Mouse (Mus musculus) large intestine, adult 2 months (tissue): Measurements from ENCODE around the gene Glyctk. TPM values are rescaled to one million over a fixed set of nuclear protein-coding genes. Genes with fewer than 3 reads are reported as not detected.

ENCODE experiments used
- DNase-seq: peaks from one replicate; pipeline ENCODE4 v3.0.0-alpha.2; 2012; ENCODE audit warnings: low read depth, low spot score
- WGBS: fragments of 180-500 bp; shearing (Covaris S2); methylation state at CpG from one replicate; pipeline ENCODE4 v1.1.7; 2018; 5-methylcytosine and 5-hydroxymethylcytosine counted together
- polyA plus RNA-seq: library from polyadenylated mRNA; depleted of rRNA; stranded (reverse); fragments of >200 nt; gene quantifications from 2 replicates; pipeline ENCODE4 v1.2.3, GENCODE M21; 2012

The Glyctk gene
- polyA plus RNA-seq, 1 experiment, result 6.7 TPM

GRCm38 (mm10) chr9:106149399-106149754 is 8.6 kb downstream of the Glyctk start:
- no peak for DNase-seq
- WGBS, result 24% methylated on average over 10 of the region's 10 CpGs

- 1% methylated on average over 36 of the region's 36 CpGs for WGBS
- no peak for DNase-seq
Measured at GRCm38 (mm10) chr9:106148541-106149398, 9.2 kb downstream of the Glyctk start.

GRCm38 (mm10) chr9:106147851-106148431 is 10.0 kb downstream of the Glyctk start:
- 9% methylated on average over 10 of the region's 10 CpGs for WGBS
- DNase-seq, result no peak

GRCm38 (mm10) chr9:106147281-106147680 is 10.7 kb downstream of the Glyctk start:
- DNase-seq, result no peak
- WGBS, result 28% methylated on average over 5 of the region's 5 CpGs

GRCm38 (mm10) chr9:106145582-106145981 is 12.4 kb downstream of the Glyctk start:
- 73% methylated on average over 2 of the region's 2 CpGs for WGBS

GRCm38 (mm10) chr9:106144176-106144575 is 13.8 kb downstream of the Glyctk start:
- DNase-seq, result no peak
- 84% methylated on average over 7 of the region's 7 CpGs for WGBS

More at GRCm38 (mm10) chr9:106145582-106145981, 12.4 kb downstream of the Glyctk start:
- no peak for DNase-seq

GRCm38 (mm10) chr9:106141955-106142354 is 16.0 kb downstream of the Glyctk start:
- 82% methylated on average over 12 of the region's 12 CpGs for WGBS
- no peak for DNase-seq

GRCm38 (mm10) chr9:106139763-106140162 is 18.2 kb downstream of the Glyctk start:
- 56% methylated on average over 10 of the region's 10 CpGs for WGBS
- DNase-seq, result no peak

GRCm38 (mm10) chr9:106137671-106138216 is 20.2 kb downstream of the Glyctk start:
- WGBS, result 61% methylated on average over 10 of the region's 10 CpGs
- no peak for DNase-seq

- DNase-seq, result no peak
- WGBS, result 79% methylated on average over 7 of the region's 7 CpGs
Measured at GRCm38 (mm10) chr9:106130250-106130649, 27.7 kb downstream of the Glyctk start.

- 71% methylated on average over 2 of the region's 2 CpGs for WGBS
Measured at GRCm38 (mm10) chr9:106129072-106129471, 28.9 kb downstream of the Glyctk start.

GRCm38 (mm10) chr9:106126786-106127251 is 31.1 kb downstream of the Glyctk start:
- DNase-seq, result no peak
- 45% methylated on average over 2 of the region's 2 CpGs for WGBS

More at GRCm38 (mm10) chr9:106129072-106129471, 28.9 kb downstream of the Glyctk start:
- no peak for DNase-seq

GRCm38 (mm10) chr9:106123599-106123998 is 34.3 kb downstream of the Glyctk start:
- DNase-seq, result no peak
- 43% methylated on average over 4 of the region's 4 CpGs for WGBS

GRCm38 (mm10) chr9:106119075-106119474 is 38.9 kb downstream of the Glyctk start:
- DNase-seq, result no peak
- 75% methylated on average over 9 of the region's 9 CpGs for WGBS

GRCm38 (mm10) chr9:106115801-106116424 is 42.0 kb downstream of the Glyctk start:
- WGBS, result 33% methylated on average over 13 of the region's 13 CpGs
- DNase-seq, result no peak

GRCm38 (mm10) chr9:106112770-106113423 is 45.0 kb downstream of the Glyctk start:
- DNase-seq, result peak; percentile 16
- WGBS, result 29% methylated on average over 10 of the region's 10 CpGs

GRCm38 (mm10) chr9:106106241-106106640 is 51.7 kb downstream of the Glyctk start:
- WGBS, result 66% methylated on average over 9 of the region's 9 CpGs
- DNase-seq, result no peak

- WGBS, result 85% methylated on average over 7 of the region's 7 CpGs
Measured at GRCm38 (mm10) chr9:106104401-106104800, 53.5 kb downstream of the Glyctk start.

More at GRCm38 (mm10) chr9:106104401-106104800, 53.5 kb downstream of the Glyctk start:
- no peak for DNase-seq
